Mouse (Mus musculus): ENCODE results near the gene Sh2b1.

GRCm38 (mm10) chr7:126518261-126518941, 43.2 kb upstream of the Sh2b1 start:
- no peak for TF ChIP-seq POLR2A (IDR thresholded peaks at IDR 0.05; ENCODE audit: borderline replicate concordance, control insufficient read depth, low read depth, low read length)
- TF ChIP-seq CTCF (IDR thresholded peaks at IDR 0.05; ENCODE audit: control insufficient read depth, insufficient read depth, low read length), result no peak

All from bone marrow, adult 2 months (tissue).